Mouse (Mus musculus) cerebellum, adult 2 months (tissue): ENCODE measurements at regions not wholly inside any gene's neighbourhood (a gene's known extent, or its start where the extent isn't known, plus 50 kb on each side); places are given as distances from the start of the nearest gene placed in this dataset.
A peak's percentile ranks its signal among the peaks of the same experiment; 100 is the strongest.

Source experiments
- DNase-seq, 2 experiments: peaks; one replicate each; pipeline ENCODE4 v3.0.0; 2021
- H3K27ac ChIP-seq: fragments of 200-500 bp; 2 replicates; pipeline ENCODE4 v1.5.1; 2012; ENCODE audit warnings: low read length, control low read depth, inconsistent platforms; ENCODE audit not compliant: insufficient read depth
- H3K27me3 ChIP-seq: fragments of 200-500 bp; 2 replicates; pipeline ENCODE4 v1.6.1; 2012; ENCODE audit warnings: inconsistent platforms, mild to moderate bottlenecking, low read length, moderate library complexity; ENCODE audit not compliant: control insufficient read depth, insufficient read depth
- H3K4me1 ChIP-seq: fragments of 200-500 bp; 2 replicates; pipeline ENCODE4 v1.6.1; 2011; ENCODE audit warnings: low read length; ENCODE audit not compliant: control insufficient read depth, insufficient read depth
- H3K4me3 ChIP-seq: fragments of 200-500 bp; replicated peaks from 2 replicates; pipeline ENCODE3; 2011; ENCODE audit warnings: mild to moderate bottlenecking, low read depth, low read length, control low read depth; ENCODE audit not compliant: insufficient read depth
- CTCF ChIP-seq: fragments of 200-500 bp; IDR thresholded peaks from 2 replicates; pipeline ENCODE4 v1.5.1; 2011; ENCODE audit warnings: low read depth, mild to moderate bottlenecking, control low read depth, low read length, moderate library complexity, borderline replicate concordance; ENCODE audit not compliant: insufficient read depth
- POLR2A ChIP-seq: fragments of 200-500 bp; IDR thresholded peaks from 2 replicates; pipeline ENCODE4 v1.6.1; 2011; ENCODE audit warnings: low read length, control low read depth, borderline replicate concordance; ENCODE audit not compliant: insufficient read depth
- WGBS: fragments of 180-500 bp; shearing (Covaris S2); methylation state at CpG from one replicate; pipeline ENCODE4 v1.1.7; 2018; 5-methylcytosine and 5-hydroxymethylcytosine counted together

- no peak overlapping the region for H3K27ac ChIP-seq
- no peak overlapping the region for H3K4me3 ChIP-seq
- H3K27me3 ChIP-seq, result no peaks in the 10 kb centered on the region
- H3K4me1 ChIP-seq, result no peaks in the 10 kb centered on the region
- no peak for DNase-seq
- 54% methylated on average over 4 of the region's 4 CpGs for WGBS
- TF ChIP-seq CTCF (no peak), POLR2A (no peak)
Measured at GRCm38 (mm10) chrX:103556046-103556445, 74.3 kb upstream of the Zcchc13 start.

GRCm38 (mm10) chrX:103556681-103557490, 73.5 kb upstream of the Zcchc13 start:
- TF ChIP-seq POLR2A (no peak), CTCF (no peak)
- H3K27ac ChIP-seq, result no peak overlapping the region
- H3K4me1 ChIP-seq, result no peaks in the 10 kb centered on the region
- H3K27me3 ChIP-seq, result no peaks in the 10 kb centered on the region
- 81% methylated on average over 7 of the region's 7 CpGs for WGBS
- DNase-seq, result no peak
- no peak overlapping the region for H3K4me3 ChIP-seq

GRCm38 (mm10) chrX:103557496-103557895, 72.9 kb upstream of the Zcchc13 start:
- WGBS, result 45% methylated on average over 4 of the region's 4 CpGs
- no peaks in the 10 kb centered on the region for H3K4me1 ChIP-seq
- H3K4me3 ChIP-seq, result no peak overlapping the region
- DNase-seq, result peak in 1 of 2 experiments; percentile 14
- TF ChIP-seq CTCF, result no peak
- no peak for TF ChIP-seq POLR2A
- H3K27ac ChIP-seq, result no peak overlapping the region
- H3K27me3 ChIP-seq, result no peaks in the 10 kb centered on the region

GRCm38 (mm10) chrX:103563531-103564246, 66.7 kb upstream of the Zcchc13 start:
- H3K27ac ChIP-seq, result no peak overlapping the region
- peak overlapping the region; percentile 36 for H3K4me3 ChIP-seq
- peaks cover 6% of the 10 kb centered on the region; the same call in 1 of the 2 replicates for H3K4me1 ChIP-seq
- H3K27me3 ChIP-seq, result no peaks in the 10 kb centered on the region
- peak; percentile 84 to 89 for DNase-seq
- TF ChIP-seq POLR2A, result no peak
- no peak for TF ChIP-seq CTCF
- 3% methylated on average over 8 of the region's 8 CpGs for WGBS

- no peak for DNase-seq
- TF ChIP-seq POLR2A (no peak), CTCF (no peak)
- H3K4me3 ChIP-seq, result no peak overlapping the region
- no peak overlapping the region for H3K27ac ChIP-seq
- no peaks in the 10 kb centered on the region for H3K4me1 ChIP-seq
- no peaks in the 10 kb centered on the region for H3K27me3 ChIP-seq
- WGBS, result 94% methylated on average over 4 of the region's 4 CpGs
Measured at GRCm38 (mm10) chrX:103573344-103573743, 57.0 kb upstream of the Zcchc13 start.

- Histone ChIP-seq H3K27me3 (no peaks in the 10 kb centered on the region), H3K4me3 (no peak overlapping the region), H3K27ac (no peak overlapping the region), H3K4me1 (no peaks in the 10 kb centered on the region)
- TF ChIP-seq CTCF (no peak), POLR2A (no peak)
- DNase-seq, result no peak
- 98% methylated on average over 5 of the region's 5 CpGs for WGBS
Measured at GRCm38 (mm10) chrX:103579484-103579883, 50.9 kb upstream of the Zcchc13 start.
